Mouse (Mus musculus) gastrocnemius, postnatal 4 days (tissue): ENCODE data around the gene Reg4. TPM values are rescaled to one million over a fixed set of nuclear protein-coding genes. Genes with fewer than 3 reads are reported as not detected.

Experiments
- DNase-seq, 2 experiments: peaks; one replicate each; pipeline ENCODE4 v3.0.0; 2021 to 2022; ENCODE audit warnings: low spot score in 2 of 2, mixed read lengths in 2 of 2
- long read RNA-seq, 2 experiments: library from polyadenylated mRNA; stranded (forward); transcript quantifications; one replicate each; pipeline ENCODE4 v2.0.0; 2021
- total RNA-seq, 2 experiments: library from RNA; stranded (reverse); gene quantifications; 2 replicates each; pipeline ENCODE4 v1.2.3; 2021

Gene Reg4
- not detected for total RNA-seq
- long read RNA-seq, experiment 1 = 0 reads
- long read RNA-seq, experiment 2 = 0 reads

- DNase-seq = no peak
Observed at GRCm38 (mm10) chr3:98221856-98222255, at the start of gene Reg4. Gene Reg4, plus strand, starts transcription at chr3:98222156.

- DNase-seq = no peak
Observed at GRCm38 (mm10) chr3:98178340-98178739, 43.6 kb upstream of the Reg4 start.

- peak in 1 of 2 experiments; percentile 37 for DNase-seq
Observed at GRCm38 (mm10) chr3:98180805-98181204, 41.2 kb upstream of the Reg4 start.

- no peak for DNase-seq
Observed at GRCm38 (mm10) chr3:98185163-98185714, 36.7 kb upstream of the Reg4 start.

GRCm38 (mm10) chr3:98187777-98188176 is 34.2 kb upstream of the Reg4 start:
- DNase-seq = no peak

DNA sequence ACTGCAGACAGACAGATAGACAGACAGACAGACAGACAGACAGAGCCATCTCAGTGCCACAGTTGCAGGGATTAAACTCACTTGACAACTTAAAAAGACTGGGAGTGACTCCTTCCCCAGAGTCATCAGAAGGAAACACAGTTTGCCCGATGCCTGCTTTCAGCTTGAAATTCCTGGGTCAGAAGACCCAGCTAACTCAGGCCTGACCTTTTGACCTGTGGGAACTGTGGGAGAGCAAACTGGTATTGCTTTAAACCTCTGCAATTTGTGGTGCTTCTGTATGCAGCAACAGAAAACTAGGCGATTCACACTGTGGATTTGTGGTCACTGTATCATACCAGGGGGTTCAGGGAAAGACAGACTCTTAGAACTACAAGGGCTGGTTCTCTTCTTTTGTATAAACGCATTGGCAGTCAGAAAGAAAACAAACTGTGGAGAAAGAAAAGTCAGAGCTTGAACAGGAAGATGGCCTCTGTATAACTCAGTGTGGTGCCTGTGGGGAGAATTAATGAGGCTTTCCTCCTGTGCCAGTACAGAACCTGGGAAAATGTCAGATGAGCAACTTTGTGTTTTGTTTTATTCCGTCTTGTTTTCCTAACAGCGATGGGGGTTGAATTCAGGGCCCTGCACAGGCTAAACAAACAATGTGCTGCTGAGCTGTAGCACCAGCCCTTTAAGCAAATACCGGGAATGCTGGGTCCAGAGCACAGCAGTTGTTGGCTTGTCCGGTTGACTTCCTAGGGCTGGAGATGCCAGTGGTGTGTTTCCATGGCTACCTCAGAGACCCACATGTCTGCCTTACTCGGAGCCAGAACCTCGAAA is 24.0 kb upstream of the Reg4 start:
- DNase-seq = no peak

DNA sequence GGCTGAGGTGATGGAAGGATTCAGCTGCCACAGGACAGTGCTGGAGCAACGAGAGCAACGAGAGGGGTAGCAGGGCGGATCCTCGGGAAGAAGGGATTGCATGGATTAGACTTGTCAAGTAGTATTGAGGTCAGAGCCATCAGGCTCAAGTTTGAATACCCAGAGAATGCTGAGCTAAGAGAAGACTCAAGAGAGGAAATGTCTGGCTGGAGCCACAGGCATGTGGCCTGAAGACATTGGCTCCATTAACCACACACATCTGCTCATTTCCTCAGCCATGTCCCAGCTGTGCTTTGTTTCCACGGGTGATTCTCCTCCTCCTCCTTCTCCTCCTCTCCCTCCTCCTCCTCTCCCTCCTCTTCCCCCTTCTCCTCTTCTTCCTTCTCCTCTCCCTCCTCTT is 22.2 kb upstream of the Reg4 start:
- no peak for DNase-seq

DNA sequence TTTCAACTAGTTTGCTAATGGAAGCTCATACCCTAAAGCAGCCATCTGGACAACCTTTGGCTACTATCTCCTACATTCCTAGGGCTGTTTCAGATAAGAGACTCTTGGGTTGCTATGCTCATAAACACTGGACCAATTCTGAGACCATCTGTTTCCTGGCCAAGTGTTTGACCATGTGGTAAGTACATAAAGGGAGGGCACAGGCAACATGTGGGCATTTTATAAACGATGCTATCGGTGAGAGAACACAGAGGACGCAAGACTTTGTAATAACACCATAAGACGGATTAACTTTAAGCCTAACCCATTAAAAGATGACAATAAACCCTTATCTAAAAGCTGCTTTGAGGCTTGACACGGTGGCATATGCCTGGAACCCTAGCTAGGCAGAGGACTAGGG is 18.7 kb upstream of the Reg4 start:
- DNase-seq = no peak

- DNase-seq = no peak
Observed at GRCm38 (mm10) chr3:98206977-98207376, 15.0 kb upstream of the Reg4 start.

DNA sequence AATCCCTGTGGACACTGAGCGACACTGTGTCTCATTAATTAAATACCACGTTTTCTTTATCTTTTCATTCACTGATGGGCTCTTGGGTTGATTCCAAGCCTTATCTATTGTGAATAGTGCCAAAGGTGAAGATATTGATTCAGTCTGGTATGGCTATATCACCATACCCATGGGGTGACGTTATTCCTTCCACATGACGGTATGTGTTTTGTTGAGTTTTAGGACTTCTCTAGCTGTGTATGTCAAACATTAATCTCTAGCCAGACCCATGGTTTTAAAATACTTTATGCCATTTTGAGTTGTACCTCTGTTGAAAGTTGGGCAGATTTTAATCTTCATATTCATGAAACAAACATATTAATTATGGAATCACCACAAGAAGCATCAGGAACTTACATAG is 12.8 kb upstream of the Reg4 start:
- DNase-seq = no peak

- no peak for DNase-seq
Observed at GRCm38 (mm10) chr3:98210860-98211259, 11.1 kb upstream of the Reg4 start.

GRCm38 (mm10) chr3:98211301-98212081 is 10.5 kb upstream of the Reg4 start:
- no peak for DNase-seq

DNA sequence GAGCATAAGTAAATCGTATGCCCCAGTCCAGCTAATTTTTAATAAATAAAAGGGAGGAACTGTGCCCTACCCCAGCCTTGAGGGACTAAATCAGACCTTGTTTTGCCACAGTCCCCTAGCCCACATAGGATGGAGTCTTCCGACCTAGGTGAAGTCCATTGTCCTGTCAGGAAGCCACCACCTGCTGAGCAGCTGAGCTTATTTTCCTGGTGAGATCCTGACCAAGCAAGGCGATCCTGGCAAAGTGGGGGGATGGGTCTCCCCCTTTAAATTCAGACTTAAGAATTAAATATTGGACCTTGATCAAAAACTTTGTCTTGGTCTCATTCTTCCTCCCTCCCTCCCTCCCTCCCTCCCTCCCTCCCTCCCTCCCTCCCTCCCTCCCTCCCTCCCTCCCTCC is 5.7 kb upstream of the Reg4 start:
- no peak for DNase-seq

- DNase-seq = no peak
Observed at GRCm38 (mm10) chr3:98223263-98223662, 1.3 kb downstream of the Reg4 start.

DNA sequence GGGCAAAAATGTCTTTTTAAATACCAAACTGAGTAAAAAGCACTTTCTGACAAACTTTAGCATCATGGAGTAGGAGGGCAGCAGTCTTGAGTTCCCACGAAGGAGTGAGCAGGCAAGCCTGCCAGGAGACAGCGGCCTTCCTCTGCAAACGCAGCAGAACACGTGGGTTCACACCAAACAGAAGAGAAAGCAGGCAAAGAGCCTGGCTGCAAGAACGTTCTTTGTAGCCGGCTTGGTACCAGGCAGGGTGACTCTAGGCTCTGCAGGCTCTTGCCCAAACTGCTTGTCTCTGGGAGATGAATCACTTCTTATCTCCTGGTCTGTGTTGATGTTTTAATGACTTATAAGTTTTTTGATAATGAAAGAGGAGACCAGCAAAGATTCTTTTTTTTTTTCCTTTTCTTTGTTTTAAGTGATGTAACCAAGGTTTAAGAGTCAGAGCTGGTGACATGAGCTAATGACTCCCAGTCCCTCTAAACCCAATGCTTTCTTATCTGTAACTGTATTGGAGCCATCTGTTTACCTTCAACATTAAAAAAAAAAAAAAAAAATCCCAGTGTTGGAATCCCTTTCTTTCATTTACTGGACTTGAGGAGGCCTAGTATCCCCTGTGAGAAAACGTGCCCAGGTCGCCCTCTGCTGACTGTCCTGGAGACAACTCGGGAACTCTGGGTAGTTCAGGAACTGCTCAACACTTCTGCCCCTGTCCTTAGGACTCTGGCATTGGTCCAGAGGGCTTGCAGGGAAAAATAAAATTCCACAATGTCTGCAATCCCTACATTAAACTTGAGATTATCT is 2.0 kb downstream of the Reg4 start:
- DNase-seq = peak in 1 of 2 experiments; percentile 58

GRCm38 (mm10) chr3:98224975-98225374 is 3.0 kb downstream of the Reg4 start:
- no peak for DNase-seq

GRCm38 (mm10) chr3:98225746-98226145 is 3.8 kb downstream of the Reg4 start:
- DNase-seq = no peak

GRCm38 (mm10) chr3:98226988-98227610 is 5.1 kb downstream of the Reg4 start:
- peak; percentile 57 to 69 for DNase-seq

GRCm38 (mm10) chr3:98227763-98228162 is 5.8 kb downstream of the Reg4 start:
- DNase-seq = no peak

DNA sequence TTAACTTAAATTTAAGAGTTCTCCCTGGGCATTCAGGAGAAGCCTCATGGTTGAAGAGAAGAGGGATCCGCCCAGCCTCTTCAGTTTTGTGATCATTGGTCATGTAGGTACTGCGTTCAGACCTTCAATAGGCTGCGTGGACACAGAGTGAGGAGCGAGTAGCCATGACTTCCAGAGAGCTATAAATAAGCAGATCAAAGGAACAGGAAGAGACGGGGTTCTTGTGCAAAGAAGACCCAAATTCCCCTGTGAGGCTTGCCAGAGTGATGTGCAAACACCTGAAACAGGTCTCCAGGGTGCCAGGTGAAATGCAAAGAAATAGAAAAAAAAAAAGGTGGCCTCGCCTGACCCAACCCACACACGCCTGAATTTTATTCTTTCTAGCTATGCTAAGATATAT is 8.0 kb downstream of the Reg4 start:
- no peak for DNase-seq

DNA sequence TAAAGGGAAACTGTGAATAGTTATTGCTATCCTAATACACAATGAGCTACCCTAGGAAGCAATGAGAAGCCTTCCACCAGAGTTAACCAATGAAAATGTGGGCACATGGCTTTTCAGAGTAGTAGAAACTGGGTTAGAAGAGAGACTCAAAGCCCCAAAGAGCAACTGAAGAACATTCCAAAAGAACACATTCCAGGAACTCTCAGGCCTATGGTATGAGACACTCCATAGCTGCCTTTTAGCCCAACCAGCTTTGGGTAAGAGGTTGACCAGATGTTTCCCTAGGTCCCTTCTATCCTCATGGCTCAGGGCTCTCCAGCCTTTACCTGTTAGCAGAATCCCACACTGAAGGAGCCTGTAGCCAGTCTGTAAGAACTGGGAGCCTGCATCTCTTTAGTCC is 11.5 kb downstream of the Reg4 start:
- no peak for DNase-seq
